Mouse (Mus musculus) MEL (cell line): ENCODE data around the gene Ppfibp2. TPM values are rescaled to one million over a fixed set of nuclear protein-coding genes. Genes with fewer than 3 reads are reported as not detected.

ENCODE experiments used
- DNase-seq: peaks from one replicate; pipeline ENCODE4 v3.0.0; 2011; ENCODE audit warnings: low read depth, low spot score
- H3K27ac ChIP-seq: 2 replicates; pipeline ENCODE4 v1.5.1; 2012; ENCODE audit warnings: low read depth, mild to moderate bottlenecking, control low read depth, low read length, moderate library complexity; ENCODE audit not compliant: control insufficient read depth
- H3K27me3 ChIP-seq, 2 experiments: fragments of 150-350 bp in 1 of 2; sonication (generic) in 1 of 2; 2 replicates each; pipeline ENCODE4 v1.6.1; 2012; ENCODE audit warnings: low read length in 2 of 2, mild to moderate bottlenecking in 2 of 2, improper control_type of control experiment in 1 of 2, moderate library complexity in 1 of 2; ENCODE audit not compliant: insufficient read depth in 2 of 2, control insufficient read depth in 1 of 2
- H3K36me3 ChIP-seq, 2 experiments: 2 replicates each; pipeline ENCODE4 v1.6.1; 2012 to 2014; ENCODE audit warnings: low read length in 2 of 2, improper control_type of control experiment in 1 of 2, inconsistent platforms in 1 of 2, mild to moderate bottlenecking in 1 of 2; ENCODE audit not compliant: insufficient read depth in 2 of 2, control insufficient read depth in 1 of 2
- H3K4me1 ChIP-seq, 2 experiments: fragments of 150-350 bp in 1 of 2; sonication (generic) in 1 of 2; 2 replicates each; pipeline ENCODE4 v1.6.1; 2012; ENCODE audit warnings: low read length in 2 of 2, improper control_type of control experiment in 1 of 2, mild to moderate bottlenecking in 1 of 2; ENCODE audit not compliant: insufficient read depth in 2 of 2, control insufficient read depth in 1 of 2
- H3K4me3 ChIP-seq, 2 experiments: fragments of 150-350 bp in 1 of 2; sonication (generic) in 1 of 2; 2 replicates each; pipeline ENCODE4 v1.5.1; 2012; ENCODE audit warnings: low read depth in 2 of 2, low read length in 2 of 2, mild to moderate bottlenecking in 2 of 2, moderate library complexity in 2 of 2, control low read depth in 1 of 2, improper control_type of control experiment in 1 of 2; ENCODE audit not compliant: control insufficient read depth in 1 of 2, insufficient read depth in 1 of 2
- H3K79me2 ChIP-seq: 2 replicates; pipeline ENCODE4 v1.6.1; 2012; ENCODE audit warnings: mild to moderate bottlenecking, low read length, moderate library complexity; ENCODE audit not compliant: control insufficient read depth, poor library complexity, insufficient read depth
- H3K9ac ChIP-seq: 2 replicates; pipeline ENCODE4 v1.6.1; 2012; ENCODE audit warnings: low read depth, mild to moderate bottlenecking, control low read depth, low read length, moderate library complexity; ENCODE audit not compliant: control insufficient read depth, poor library complexity, severe bottlenecking
- H3K9me3 ChIP-seq: fragments of 150-350 bp; sonication (generic); replicated peaks from 2 replicates; pipeline ENCODE4 v1.6.1; 2012; ENCODE audit warnings: mild to moderate bottlenecking, low read length, improper control_type of control experiment, moderate library complexity; ENCODE audit not compliant: insufficient read depth
- BHLHE40 ChIP-seq: IDR thresholded peaks from 2 replicates; pipeline ENCODE4 v1.6.1; 2012; ENCODE audit warnings: low read depth, mild to moderate bottlenecking, inconsistent platforms, low read length, improper control_type of control experiment, borderline replicate concordance
- CHD1 ChIP-seq: IDR thresholded peaks from 2 replicates; pipeline ENCODE4 v1.6.1; 2012; ENCODE audit warnings: low read depth, mild to moderate bottlenecking, inconsistent platforms, low read length, improper control_type of control experiment
- CHD2 ChIP-seq: IDR thresholded peaks from 2 replicates; pipeline ENCODE4 v1.6.1; 2011; ENCODE audit warnings: low read length, improper control_type of control experiment
- E2F4 ChIP-seq: IDR thresholded peaks from 2 replicates; pipeline ENCODE4 v1.6.1; 2011; ENCODE audit warnings: low read depth, low read length, improper control_type of control experiment, borderline replicate concordance
- EP300 ChIP-seq, 2 experiments: IDR thresholded peaks; 2 replicates each; pipeline ENCODE4 v1.6.1; 2011; ENCODE audit warnings: improper control_type of control experiment in 2 of 2, low read length in 2 of 2, low read depth in 1 of 2, mild to moderate bottlenecking in 1 of 2
- GABPA ChIP-seq: IDR thresholded peaks from 2 replicates; pipeline ENCODE4 v1.6.1; 2012; ENCODE audit warnings: low read depth, mild to moderate bottlenecking, inconsistent platforms, low read length, improper control_type of control experiment, moderate library complexity
- GATA1 ChIP-seq: IDR thresholded peaks from 2 replicates; pipeline ENCODE4 v1.6.1; 2011; ENCODE audit warnings: low read depth, low read length, improper control_type of control experiment
- KAT2A ChIP-seq: conservative IDR thresholded peaks from 2 replicates; pipeline ENCODE4 v1.6.1; 2012; ENCODE audit warnings: low read depth, low read length, improper control_type of control experiment, inconsistent platforms
- MAX ChIP-seq: IDR thresholded peaks from 2 replicates; pipeline ENCODE4 v1.6.1; 2011; ENCODE audit warnings: low read length, improper control_type of control experiment
- MXI1 ChIP-seq: IDR thresholded peaks from 2 replicates; pipeline ENCODE4 v1.6.1; 2011; ENCODE audit warnings: mild to moderate bottlenecking, low read depth, low read length, improper control_type of control experiment
- MYB ChIP-seq: IDR thresholded peaks from 2 replicates; pipeline ENCODE4 v1.6.1; 2011; ENCODE audit warnings: mild to moderate bottlenecking, low read depth, low read length, improper control_type of control experiment
- POLR2A ChIP-seq, 2 experiments: IDR thresholded peaks; 2 replicates each; pipeline ENCODE4 v1.6.1; 2011 to 2012; ENCODE audit warnings: low read length in 2 of 2, mild to moderate bottlenecking in 2 of 2, control low read depth in 1 of 2, improper control_type of control experiment in 1 of 2, low read depth in 1 of 2, moderate library complexity in 1 of 2; ENCODE audit not compliant: control insufficient read depth in 1 of 2, insufficient read depth in 1 of 2, poor library complexity in 1 of 2
- POLR2AphosphoS2 ChIP-seq: IDR thresholded peaks from 2 replicates; pipeline ENCODE4 v1.6.1; 2011; ENCODE audit warnings: low read length, improper control_type of control experiment
- POLR2AphosphoS5 ChIP-seq: IDR thresholded peaks from 2 replicates; pipeline ENCODE4 v1.6.1; 2012; ENCODE audit warnings: low read depth, borderline replicate concordance, mild to moderate bottlenecking, inconsistent platforms, low read length, moderate library complexity, mixed read lengths
- TAL1 ChIP-seq: IDR thresholded peaks from 2 replicates; pipeline ENCODE4 v1.6.1; 2012; ENCODE audit warnings: mild to moderate bottlenecking, inconsistent platforms, low read length, moderate library complexity, mixed read lengths
- TBP ChIP-seq: IDR thresholded peaks from 2 replicates; pipeline ENCODE4 v1.8.0; 2011; ENCODE audit warnings: low read depth, low read length, improper control_type of control experiment
- USF2 ChIP-seq, 2 experiments: IDR thresholded peaks; 2 replicates each; pipeline ENCODE4 v1.6.1; 2011 to 2012; ENCODE audit warnings: improper control_type of control experiment in 2 of 2, low read length in 2 of 2, borderline replicate concordance in 1 of 2, inconsistent platforms in 1 of 2, low read depth in 1 of 2, mild to moderate bottlenecking in 1 of 2; ENCODE audit not compliant: insufficient read depth in 1 of 2
- ZC3H11A ChIP-seq: IDR thresholded peaks from 2 replicates; pipeline ENCODE4 v1.6.1; 2012; ENCODE audit warnings: low read depth, mild to moderate bottlenecking, inconsistent platforms, low read length, improper control_type of control experiment
- ZKSCAN1 ChIP-seq: IDR thresholded peaks from 2 replicates; pipeline ENCODE4 v1.6.1; 2012; ENCODE audit warnings: low read depth, mild to moderate bottlenecking, inconsistent platforms, low read length, improper control_type of control experiment, moderate library complexity
- ZNF384 ChIP-seq: IDR thresholded peaks from 2 replicates; pipeline ENCODE4 v1.6.1; 2012; ENCODE audit warnings: low read depth, mild to moderate bottlenecking, inconsistent platforms, low read length, improper control_type of control experiment
- polyA plus RNA-seq, 2 experiments: library from polyadenylated mRNA; stranded (reverse) in 1 of 2; unstranded in 1 of 2; fragments of >175 nt in 1 of 2; fragments of >200 nt in 1 of 2; gene quantifications; 2 replicates each; pipeline versions ENCODE4 v1.2.1 to v1.2.4; 2012; ENCODE audit warnings: low replicate concordance in 2 of 2, low read depth in 1 of 2; ENCODE audit not compliant: insufficient read length in 2 of 2, insufficient read depth in 1 of 2, missing spikeins in 1 of 2
- total RNA-seq: library from RNA; depleted of rRNA; stranded (reverse); fragments of 300-350 nt; gene quantifications from 2 replicates; pipeline ENCODE4 v1.2.3, GENCODE M21; 2012

Ppfibp2 gene
- total and polyA plus RNA-seq, 3 experiments: not detected

DNA sequence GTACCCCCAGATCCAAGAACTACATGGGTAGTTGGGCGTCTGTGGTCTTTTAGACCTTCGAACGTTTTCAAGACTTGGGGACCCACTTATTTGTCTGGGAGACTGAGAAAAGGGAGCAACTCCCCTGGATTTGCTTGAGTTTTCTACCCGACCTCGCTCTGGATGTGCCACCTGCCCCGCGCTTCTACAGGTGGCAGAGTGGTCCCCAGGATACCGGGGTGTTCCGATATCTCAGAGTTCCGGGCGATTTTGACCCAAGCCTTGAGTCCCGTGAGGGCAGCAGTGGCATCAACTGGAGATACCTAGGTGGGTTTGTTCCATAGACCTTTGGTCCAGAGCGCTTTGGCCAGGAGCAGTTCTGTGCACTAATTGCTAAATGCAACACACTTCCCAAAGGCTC lies 419 bp downstream of the Ppfibp2 start:
- no peak for DNase-seq
- Histone ChIP-seq H3K9me3 (no peaks in the 10 kb centered on the region), H3K27me3 (no peaks in the 10 kb centered on the region), H3K36me3 (no peaks in the 10 kb centered on the region), H3K27ac (no peak overlapping the region), H3K79me2 (no peaks in the 10 kb centered on the region), H3K4me1 (no peaks in the 10 kb centered on the region), H3K4me3 (no peak overlapping the region), H3K9ac (no peak overlapping the region)
- no peak for TF ChIP-seq POLR2AphosphoS5
- no peak for TF ChIP-seq USF2 (IDR thresholded peaks at IDR 0.05; ENCODE audit: borderline replicate concordance in 1 of 2, insufficient read depth in 1 of 2, low read depth in 1 of 2, low read length in 2 of 2)
- TF ChIP-seq POLR2A (IDR thresholded peaks at IDR 0.05; ENCODE audit: control insufficient read depth in 1 of 2, insufficient read depth in 1 of 2, low read depth in 1 of 2, low read length in 2 of 2, poor library complexity in 1 of 2): no peak
- no peak for TF ChIP-seq GATA1
- TF ChIP-seq CHD2: no peak
- no peak for TF ChIP-seq TAL1
- TF ChIP-seq ZKSCAN1: no peak
- TF ChIP-seq MYB: no peak
- TF ChIP-seq MXI1: no peak
- no peak for TF ChIP-seq GABPA
- no peak for TF ChIP-seq KAT2A
- no peak for TF ChIP-seq E2F4
- no peak for TF ChIP-seq MAX
- TF ChIP-seq BHLHE40: no peak
- TF ChIP-seq ZC3H11A: no peak
- TF ChIP-seq ZNF384: no peak
- no peak for TF ChIP-seq TBP

DNA sequence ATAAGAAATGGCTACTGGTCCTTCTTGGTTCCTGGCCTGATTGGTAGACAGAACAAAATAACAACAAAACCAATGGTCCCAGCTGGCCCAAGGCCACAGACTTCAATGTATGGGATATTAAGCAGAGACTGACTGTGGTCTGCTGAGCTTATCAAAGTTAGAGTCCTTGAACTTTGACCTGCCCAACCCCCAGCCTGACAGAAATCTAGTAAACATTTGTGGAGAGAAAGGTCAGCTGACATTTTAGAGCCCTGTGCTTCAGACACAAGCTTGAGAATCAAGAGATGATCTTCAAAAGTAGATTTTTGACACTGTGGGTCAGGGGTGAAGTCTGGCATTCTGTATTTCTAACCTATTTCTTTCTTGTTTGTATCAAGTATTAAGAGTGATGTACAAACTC lies 1.7 kb downstream of the Ppfibp2 start:
- Histone ChIP-seq H3K79me2 (no peaks in the 10 kb centered on the region), H3K27ac (no peak overlapping the region), H3K4me3 (no peak overlapping the region), H3K9ac (no peak overlapping the region), H3K27me3 (no peaks in the 10 kb centered on the region), H3K36me3 (no peaks in the 10 kb centered on the region), H3K9me3 (no peaks in the 10 kb centered on the region), H3K4me1 (no peaks in the 10 kb centered on the region)
- no peak for TF ChIP-seq TBP
- no peak for TF ChIP-seq GABPA
- no peak for TF ChIP-seq MAX
- TF ChIP-seq POLR2AphosphoS2: no peak
- no peak for TF ChIP-seq BHLHE40
- no peak for TF ChIP-seq ZC3H11A
- no peak for TF ChIP-seq EP300 (IDR thresholded peaks at IDR 0.05; ENCODE audit: low read depth in 1 of 2, low read length in 2 of 2)
- TF ChIP-seq CHD1: no peak
- DNase-seq: no peak
